Mouse (Mus musculus): ENCODE data around the gene Lmf1. TPM values are rescaled to one million over a fixed set of nuclear protein-coding genes. Genes with fewer than 3 reads are reported as not detected.

The Lmf1 gene
- 29.0 and 31.4 TPM in 2 replicates for polyA plus RNA-seq (2015; fragmentation: Nextera tagmentation; extraction: Ambion mirVana)

GRCm38 (mm10) chr17:25578920-25579319 lies at the start of gene Lmf1:
TSS of gene Lmf1 (plus strand) at chr17:25579085.
- H3K4me3 ChIP-seq (replicated peaks), result peak within 1 kb of the TSS; percentile 75
- under 1% methylated on average over 31 of the region's 31 CpGs for WGBS
- H3K9ac ChIP-seq, result peak within 1 kb of the TSS; percentile 73
- H3K27me3 ChIP-seq, result peaks cover 3% of the 10 kb centered on the region; the same call in 1 of the 2 replicates
- no peaks in the 10 kb centered on the region for H3K36me3 ChIP-seq
- H3K4me1 ChIP-seq, result peaks cover 28% of the 10 kb centered on the region
- ATAC-seq (ENCODE audit: insufficient number of reproducible peaks, low FRiP score, low TSS enrichment, low read depth), result peak; percentile 95
- peak within 1 kb of the TSS; percentile 87 for H3K4me2 ChIP-seq (replicated peaks)
- H3K27ac ChIP-seq (replicated peaks), result peak within 1 kb of the TSS; percentile 73
- no peaks in the 10 kb centered on the region for H3K9me3 ChIP-seq (replicated peaks)

DNA sequence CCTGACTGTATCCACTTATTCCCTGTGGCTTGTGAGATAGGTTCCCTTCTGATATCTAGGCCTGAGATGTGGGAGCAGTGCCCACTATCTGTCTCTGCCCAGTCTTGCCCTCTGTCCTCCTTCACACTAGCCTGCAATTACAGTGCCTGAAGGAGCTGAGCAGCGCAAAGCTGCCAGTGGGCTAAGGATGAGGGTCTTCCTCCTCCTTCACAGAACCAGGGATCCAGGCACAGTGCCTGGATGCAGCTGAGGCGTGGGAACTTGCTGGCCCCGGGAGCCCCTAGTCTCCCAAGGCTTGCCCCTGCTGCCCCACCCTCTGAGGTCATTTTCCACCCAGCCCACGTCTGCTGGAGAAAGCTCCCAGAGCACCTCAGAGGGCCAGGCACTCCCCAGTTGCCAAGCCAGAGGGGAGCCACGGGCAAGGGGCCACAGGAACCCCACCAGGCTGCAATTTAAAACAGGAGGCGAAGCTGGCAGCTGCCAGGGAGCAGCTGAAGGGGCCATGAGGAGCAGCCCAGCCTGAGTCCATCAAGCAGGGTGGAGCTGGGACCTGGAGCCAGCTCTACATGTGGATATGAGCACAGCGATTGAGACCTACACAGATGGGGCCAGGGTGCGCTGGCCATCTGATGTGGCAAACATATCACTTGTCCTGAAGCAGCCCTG lies 48.4 kb upstream of the Lmf1 start:
- no peaks in the 10 kb centered on the region for H3K9me3 ChIP-seq (replicated peaks)
- 57% methylated on average over 8 of the region's 8 CpGs for WGBS

DNA sequence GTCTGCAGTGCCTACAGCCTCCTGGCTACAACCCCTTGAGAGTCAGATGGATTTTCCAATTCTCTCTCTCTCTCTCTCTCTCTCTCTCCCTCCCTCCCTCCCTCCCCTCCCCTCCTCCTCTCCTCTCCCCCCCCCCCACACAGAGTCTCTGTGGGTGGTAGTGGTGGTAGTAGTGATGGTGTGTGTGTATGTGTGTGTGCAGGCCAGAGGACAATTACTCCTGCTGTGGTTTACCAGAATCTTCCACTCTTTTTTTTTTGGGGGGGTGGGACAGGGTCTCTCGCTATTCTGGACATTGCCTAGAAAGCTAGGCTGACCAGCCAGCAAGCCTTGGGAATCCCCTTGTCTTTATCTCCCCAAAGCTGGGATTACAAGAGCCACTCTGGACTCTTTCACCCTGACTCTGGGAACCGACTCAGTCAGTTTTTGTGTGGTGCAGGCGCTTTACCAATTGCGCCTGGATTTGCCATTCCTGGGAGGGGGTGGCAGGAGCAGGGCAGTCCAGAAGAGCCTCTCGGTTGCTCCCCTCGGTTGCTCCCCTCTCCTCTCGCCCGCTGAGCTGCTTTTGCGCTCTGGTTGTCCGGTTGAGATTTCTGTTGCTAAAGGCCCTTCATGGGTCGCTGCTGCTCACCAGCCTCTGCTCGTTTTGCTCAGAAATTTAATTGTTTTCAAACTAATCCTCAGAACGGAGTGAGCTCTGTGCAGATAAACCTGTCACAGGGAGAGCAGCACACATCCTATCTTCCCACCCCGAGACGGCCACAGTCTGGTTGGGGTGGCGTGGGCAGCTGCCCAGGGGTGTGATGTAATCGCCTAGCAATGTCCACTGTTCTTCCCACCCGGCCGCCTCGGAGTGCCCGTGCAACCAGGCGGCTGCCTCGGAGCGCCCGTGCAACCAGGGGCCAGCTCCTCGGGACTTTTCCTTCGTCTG lies 39.7 kb upstream of the Lmf1 start:
- H3K4me3 ChIP-seq (replicated peaks), result no peak overlapping the region
- no peaks in the 10 kb centered on the region for H3K9me3 ChIP-seq (replicated peaks)
- WGBS, result 45% methylated on average over 27 of the region's 27 CpGs
- no peaks in the 10 kb centered on the region for H3K4me1 ChIP-seq
- H3K36me3 ChIP-seq, result no peaks in the 10 kb centered on the region
- H3K27me3 ChIP-seq, result no peaks in the 10 kb centered on the region
- H3K4me2 ChIP-seq (replicated peaks), result no peak overlapping the region
- no peak overlapping the region for H3K27ac ChIP-seq (replicated peaks)
- H3K9ac ChIP-seq, result no peak overlapping the region
- ATAC-seq (ENCODE audit: insufficient number of reproducible peaks, low FRiP score, low TSS enrichment, low read depth), result no peak

More for the DNA sequence above, 48.4 kb upstream of the Lmf1 start:
- Histone ChIP-seq H3K36me3 (no peaks in the 10 kb centered on the region), H3K4me3 (replicated peaks) (no peak overlapping the region), H3K4me1 (peaks cover 4% of the 10 kb centered on the region; the same call in 1 of the 2 replicates), H3K9ac (no peak overlapping the region), H3K27ac (replicated peaks) (no peak overlapping the region), H3K4me2 (replicated peaks) (no peak overlapping the region), H3K27me3 (no peaks in the 10 kb centered on the region)
- ATAC-seq (ENCODE audit: insufficient number of reproducible peaks, low FRiP score, low TSS enrichment, low read depth), result 0 out of 2 replicates have a peak, but pooled peaks have one; percentile 41

GRCm38 (mm10) chr17:25540731-25541130 lies 38.2 kb upstream of the Lmf1 start:
- Histone ChIP-seq H3K4me2 (replicated peaks) (no peak overlapping the region), H3K4me1 (no peaks in the 10 kb centered on the region), H3K27me3 (no peaks in the 10 kb centered on the region), H3K4me3 (replicated peaks) (no peak overlapping the region), H3K27ac (replicated peaks) (no peak overlapping the region), H3K9me3 (replicated peaks) (no peaks in the 10 kb centered on the region), H3K36me3 (no peaks in the 10 kb centered on the region), H3K9ac (no peak overlapping the region)
- 75% methylated on average over 5 of the region's 5 CpGs for WGBS
- no peak for ATAC-seq (ENCODE audit: insufficient number of reproducible peaks, low FRiP score, low TSS enrichment, low read depth)

- no peak overlapping the region for H3K27ac ChIP-seq (replicated peaks)
- H3K4me1 ChIP-seq, result no peaks in the 10 kb centered on the region
- H3K36me3 ChIP-seq, result no peaks in the 10 kb centered on the region
- H3K27me3 ChIP-seq, result no peaks in the 10 kb centered on the region
- H3K4me3 ChIP-seq (replicated peaks), result no peak overlapping the region
- H3K9ac ChIP-seq, result no peak overlapping the region
- WGBS, result 88% methylated on average over 4 of the region's 4 CpGs
- no peak overlapping the region for H3K4me2 ChIP-seq (replicated peaks)
- ATAC-seq (ENCODE audit: insufficient number of reproducible peaks, low FRiP score, low TSS enrichment, low read depth), result no peak
- H3K9me3 ChIP-seq (replicated peaks), result no peaks in the 10 kb centered on the region
Observed at GRCm38 (mm10) chr17:25541768-25542167, 37.1 kb upstream of the Lmf1 start.

DNA sequence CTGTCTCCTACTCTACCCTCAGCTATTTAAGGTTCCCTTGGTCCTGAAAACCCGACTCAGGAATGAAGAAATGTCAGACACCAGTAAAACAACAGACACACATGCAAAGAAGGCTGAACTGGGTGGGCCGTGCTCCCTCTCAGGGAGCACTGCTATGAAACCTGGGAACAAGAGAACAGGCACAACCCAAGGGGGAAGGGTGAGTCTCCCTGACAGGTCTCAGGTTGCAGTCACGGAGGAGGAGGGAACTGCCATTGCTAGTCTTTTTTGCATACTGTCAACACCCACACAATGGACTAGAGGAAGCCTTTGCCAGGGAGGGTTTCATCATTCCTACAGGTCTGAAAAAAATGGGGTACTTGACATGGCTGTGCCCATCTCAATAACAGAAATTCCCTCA lies 31.9 kb upstream of the Lmf1 start:
- ATAC-seq (ENCODE audit: insufficient number of reproducible peaks, low FRiP score, low TSS enrichment, low read depth), result no peak
- 32% methylated on average over 3 of the region's 3 CpGs for WGBS
- H3K27ac ChIP-seq (replicated peaks), result no peak overlapping the region
- H3K36me3 ChIP-seq, result no peaks in the 10 kb centered on the region
- no peaks in the 10 kb centered on the region for H3K4me1 ChIP-seq
- H3K4me2 ChIP-seq (replicated peaks), result no peak overlapping the region
- H3K9ac ChIP-seq, result no peak overlapping the region
- H3K4me3 ChIP-seq (replicated peaks), result no peak overlapping the region
- H3K9me3 ChIP-seq (replicated peaks), result no peaks in the 10 kb centered on the region
- H3K27me3 ChIP-seq, result no peaks in the 10 kb centered on the region

- H3K27ac ChIP-seq (replicated peaks), result no peak overlapping the region
- 0 out of 2 replicates have a peak, but pooled peaks have one; percentile 36 for ATAC-seq (ENCODE audit: insufficient number of reproducible peaks, low FRiP score, low TSS enrichment, low read depth)
Observed at GRCm38 (mm10) chr17:25550020-25550419, 28.9 kb upstream of the Lmf1 start.

DNA sequence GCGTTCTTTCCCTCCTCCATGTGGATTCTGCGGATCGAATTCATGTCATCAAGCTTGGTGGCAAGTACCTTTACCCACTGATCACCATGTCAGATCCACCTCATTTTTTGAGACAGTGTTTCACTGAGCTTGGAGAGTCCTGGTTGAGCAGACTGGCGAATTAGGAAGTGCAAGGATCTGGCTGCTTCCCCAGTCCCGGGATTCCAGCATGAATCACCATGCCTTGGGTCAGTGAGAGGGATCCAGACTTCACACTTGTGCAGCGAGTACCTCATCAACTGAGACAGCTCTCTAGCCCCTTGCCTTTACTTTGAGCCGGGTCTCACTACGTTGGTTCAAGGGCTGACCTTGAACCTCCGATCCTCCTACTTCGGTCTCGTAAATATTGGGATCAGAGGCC lies 27.6 kb upstream of the Lmf1 start:
- no peak overlapping the region for H3K4me2 ChIP-seq (replicated peaks)
- no peak for ATAC-seq (ENCODE audit: insufficient number of reproducible peaks, low FRiP score, low TSS enrichment, low read depth)
- H3K27ac ChIP-seq (replicated peaks), result no peak overlapping the region
- H3K36me3 ChIP-seq, result no peaks in the 10 kb centered on the region
- no peak overlapping the region for H3K9ac ChIP-seq
- no peaks in the 10 kb centered on the region for H3K9me3 ChIP-seq (replicated peaks)
- no peak overlapping the region for H3K4me3 ChIP-seq (replicated peaks)
- H3K4me1 ChIP-seq, result peaks cover 16% of the 10 kb centered on the region
- 87% methylated on average over 11 of the region's 11 CpGs for WGBS
- no peaks in the 10 kb centered on the region for H3K27me3 ChIP-seq

More at GRCm38 (mm10) chr17:25550020-25550419, 28.9 kb upstream of the Lmf1 start:
- H3K4me1 ChIP-seq, result peaks cover 3% of the 10 kb centered on the region; the same call in 1 of the 2 replicates
- H3K9me3 ChIP-seq (replicated peaks), result no peaks in the 10 kb centered on the region
- H3K4me2 ChIP-seq (replicated peaks), result no peak overlapping the region
- no peak overlapping the region for H3K9ac ChIP-seq
- H3K27me3 ChIP-seq, result no peaks in the 10 kb centered on the region
- WGBS, result 77% methylated on average over 5 of the region's 5 CpGs
- H3K36me3 ChIP-seq, result no peaks in the 10 kb centered on the region
- H3K4me3 ChIP-seq (replicated peaks), result no peak overlapping the region

DNA sequence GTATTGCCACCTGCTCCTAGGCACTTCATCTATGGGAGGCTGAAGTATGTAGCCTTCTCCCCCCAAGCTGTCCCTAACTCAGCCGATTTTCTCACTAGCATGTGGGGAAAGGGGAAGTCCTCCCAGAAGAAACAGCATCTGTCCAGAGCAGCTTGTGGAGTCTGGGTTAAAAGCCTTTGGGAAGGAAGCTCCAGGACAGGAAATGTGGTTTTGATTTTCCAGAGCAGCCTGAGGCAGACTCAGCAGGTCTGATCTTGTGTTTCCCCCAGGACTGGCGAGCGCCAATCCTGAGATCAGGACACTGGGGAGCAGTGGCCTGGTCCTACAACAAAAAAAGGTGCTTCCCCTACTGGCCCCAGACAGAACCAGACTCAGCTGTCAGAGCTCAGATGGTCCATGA lies 23.7 kb upstream of the Lmf1 start:
- Histone ChIP-seq H3K27me3 (no peaks in the 10 kb centered on the region), H3K9me3 (replicated peaks) (no peaks in the 10 kb centered on the region), H3K4me1 (peaks cover 27% of the 10 kb centered on the region), H3K4me3 (replicated peaks) (no peak overlapping the region), H3K27ac (replicated peaks) (0 out of 2 replicates have a peak overlapping the region, but pooled peaks have one; percentile 13), H3K4me2 (replicated peaks) (no peak overlapping the region), H3K36me3 (no peaks in the 10 kb centered on the region), H3K9ac (no peak overlapping the region)
- ATAC-seq (ENCODE audit: insufficient number of reproducible peaks, low FRiP score, low TSS enrichment, low read depth), result 0 out of 2 replicates have a peak, but pooled peaks have one; percentile 34
- WGBS, result 12% methylated on average over 3 of the region's 3 CpGs

GRCm38 (mm10) chr17:25555666-25556629 lies 22.9 kb upstream of the Lmf1 start:
- Histone ChIP-seq H3K4me1 (peaks cover 27% of the 10 kb centered on the region), H3K27ac (replicated peaks) (peak overlapping the region; percentile 44), H3K9me3 (replicated peaks) (no peaks in the 10 kb centered on the region), H3K4me3 (replicated peaks) (peak overlapping the region; percentile 30), H3K4me2 (replicated peaks) (peak overlapping the region; percentile 63), H3K9ac (no peak overlapping the region), H3K36me3 (no peaks in the 10 kb centered on the region), H3K27me3 (no peaks in the 10 kb centered on the region)
- WGBS, result 4% methylated on average over 29 of the region's 29 CpGs
- ATAC-seq (ENCODE audit: insufficient number of reproducible peaks, low FRiP score, low TSS enrichment, low read depth), result peak; percentile 16; the same call in 1 of the 2 replicates

Data from embryonic facial prominence, embryonic 15.5 days (tissue).